Mouse (Mus musculus) myocyte (in vitro differentiated cells): Measurements from ENCODE around the gene Fktn.

Source experiments
- CEBPB ChIP-seq: IDR thresholded peaks from 2 replicates; pipeline ENCODE4 v1.6.1; 2011; ENCODE audit warnings: mild to moderate bottlenecking, moderate library complexity; ENCODE audit not compliant: poor library complexity, insufficient read depth, severe bottlenecking
- MAX ChIP-seq: IDR thresholded peaks from one replicate; pipeline ENCODE4 v1.6.1; 2011; ENCODE audit warnings: low read depth, mild to moderate bottlenecking, control low read depth
- MYOD1 ChIP-seq, 3 experiments: IDR thresholded peaks; one replicate each; pipeline ENCODE4 v1.6.1; 2011; ENCODE audit warnings: control low read depth in 2 of 3, low read depth in 2 of 3, mild to moderate bottlenecking in 2 of 3, moderate library complexity in 1 of 3; ENCODE audit not compliant: insufficient read length in 2 of 3, control insufficient read depth in 1 of 3
- POLR2A ChIP-seq: IDR thresholded peaks from one replicate; pipeline ENCODE4 v1.6.1; 2011; ENCODE audit warnings: low read depth, mild to moderate bottlenecking, control low read depth, moderate library complexity; ENCODE audit not compliant: insufficient read length
- POLR2AphosphoS2 ChIP-seq: IDR thresholded peaks from one replicate; pipeline ENCODE4 v1.6.1; 2011; ENCODE audit warnings: low read depth, control low read depth; ENCODE audit not compliant: insufficient read length
- TCF12 ChIP-seq: IDR thresholded peaks from one replicate; pipeline ENCODE4 v1.6.1; 2011; ENCODE audit warnings: mild to moderate bottlenecking, control low read depth; ENCODE audit not compliant: poor library complexity, insufficient read depth, severe bottlenecking

DNA sequence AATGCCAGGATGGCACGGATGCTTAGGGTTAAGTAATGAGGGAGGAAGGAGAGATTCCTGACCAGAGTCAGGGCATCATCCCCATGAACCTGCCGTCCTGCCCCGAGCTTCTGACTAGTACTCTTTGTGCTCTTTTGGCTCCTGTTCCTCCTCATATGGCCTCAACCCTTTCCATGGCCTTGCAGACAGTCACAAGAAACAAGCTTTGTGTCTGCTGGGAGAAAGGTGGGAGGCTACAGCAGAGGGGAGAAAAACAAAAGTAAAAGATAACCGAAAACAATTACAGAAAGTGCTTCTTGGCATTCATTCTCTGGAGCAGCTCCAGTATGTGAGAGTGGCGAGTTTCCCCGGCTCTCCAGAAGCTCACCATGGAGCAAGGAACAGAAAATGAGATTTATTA lies 60.1 kb downstream of the Fktn start:
- TF ChIP-seq POLR2A (no peak), MAX (no peak), TCF12 (no peak), MYOD1 (IDR thresholded peaks at IDR 0.05; ENCODE audit: control insufficient read depth in 1 of 3, insufficient read length in 2 of 3, low read depth in 2 of 3) (no peak), POLR2AphosphoS2 (no peak), CEBPB (no peak)
